Mouse (Mus musculus) heart, adult 2 months (tissue): ENCODE measurements around the gene Spo11. TPM values are rescaled to one million over a fixed set of nuclear protein-coding genes. Genes with fewer than 3 reads are reported as not detected.

ENCODE experiments used
- DNase-seq, 2 experiments: peaks; one replicate each; pipeline ENCODE4 v3.0.0; 2021
- H3K27ac ChIP-seq: fragments of 200-600 bp; 2 replicates; pipeline ENCODE4 v1.8.1; 2022
- H3K27me3 ChIP-seq: fragments of 200-500 bp; 2 replicates; pipeline ENCODE4 v1.6.1; 2012; ENCODE audit warnings: mild to moderate bottlenecking, low read length, inconsistent platforms, mixed read lengths; ENCODE audit not compliant: control insufficient read depth, insufficient read depth
- H3K36me3 ChIP-seq: fragments of 200-500 bp; 2 replicates; pipeline ENCODE4 v1.6.1; 2012; ENCODE audit warnings: low read length, inconsistent platforms; ENCODE audit not compliant: control insufficient read depth, insufficient read depth
- H3K4me1 ChIP-seq: fragments of 200-500 bp; 2 replicates; pipeline ENCODE4 v1.6.1; 2011; ENCODE audit warnings: low read length; ENCODE audit not compliant: control insufficient read depth, insufficient read depth
- H3K4me3 ChIP-seq: fragments of 200-600 bp; 2 replicates; pipeline ENCODE4 v1.8.1; 2022
- H3K79me2 ChIP-seq: fragments of 200-500 bp; replicated peaks from 2 replicates; pipeline ENCODE4 v1.6.1; 2012; ENCODE audit warnings: mild to moderate bottlenecking, inconsistent platforms, low read length, moderate library complexity, mixed read lengths; ENCODE audit not compliant: control insufficient read depth, insufficient read depth
- H3K9ac ChIP-seq: fragments of 200-500 bp; 2 replicates; pipeline ENCODE4 v1.6.1; 2012; ENCODE audit warnings: low read depth, mild to moderate bottlenecking, control low read depth, inconsistent platforms, low read length, mixed read lengths
- CTCF ChIP-seq: fragments of 200-600 bp; IDR thresholded peaks from 2 replicates; pipeline ENCODE4 v1.8.1; 2022; ENCODE audit warnings: antibody characterized with exemption, mild to moderate bottlenecking, moderate library complexity
- EP300 ChIP-seq: fragments of 200-500 bp; IDR thresholded peaks from 2 replicates; pipeline ENCODE4 v1.6.1; 2011; ENCODE audit warnings: low read depth, low read length, control low read depth; ENCODE audit not compliant: insufficient read depth
- POLR2A ChIP-seq: fragments of 200-500 bp; IDR thresholded peaks from 2 replicates; pipeline ENCODE4 v1.6.1; 2011; ENCODE audit warnings: mild to moderate bottlenecking, low read depth, low read length, control low read depth; ENCODE audit not compliant: insufficient read depth
- WGBS: fragments of 180-500 bp; shearing (Covaris S2); methylation state at CpG from one replicate; pipeline ENCODE4 v1.1.7; 2018; 5-methylcytosine and 5-hydroxymethylcytosine counted together
- intact Hi-C: fragments of 180-260 bp; cut with DNase I; formaldehyde crosslinking; loops from one replicate; pipeline ENCODE4 v1.15.1; 2025
- polyA plus RNA-seq: library from polyadenylated mRNA; depleted of rRNA; stranded (reverse); fragments of >200 nt; gene quantifications from 2 replicates; pipeline ENCODE4 v1.2.3, GENCODE M21; 2012
- total RNA-seq, 2 experiments: library from RNA; stranded (reverse); gene quantifications; 2 replicates each; pipeline ENCODE4 v1.2.3; 2021

The Spo11 gene
- total and polyA plus RNA-seq, 3 experiments: 0.14 TPM; not detected in 2

GRCm38 (mm10) chr2:172951976-172952375 lies 25.5 kb upstream of the Spo11 start:
- no peak overlapping the region for H3K27ac ChIP-seq
- WGBS: 80% methylated on average over 2 of the region's 2 CpGs
- no peaks in the 10 kb centered on the region for H3K79me2 ChIP-seq
- H3K36me3 ChIP-seq: no peaks in the 10 kb centered on the region
- DNase-seq: no peak
- intact Hi-C loops: no loop called here
- H3K4me1 ChIP-seq: no peaks in the 10 kb centered on the region
- no peak overlapping the region for H3K9ac ChIP-seq
- no peak for TF ChIP-seq POLR2A
- TF ChIP-seq EP300: no peak
- no peak for TF ChIP-seq CTCF
- no peak overlapping the region for H3K4me3 ChIP-seq
- H3K27me3 ChIP-seq: no peaks in the 10 kb centered on the region

- DNase-seq: no peak
- TF ChIP-seq CTCF: no peak
- no peak for TF ChIP-seq EP300
- TF ChIP-seq POLR2A: no peak
- no peak overlapping the region for H3K4me3 ChIP-seq
- no peaks in the 10 kb centered on the region for H3K4me1 ChIP-seq
- H3K79me2 ChIP-seq: no peaks in the 10 kb centered on the region
- 50% methylated on average over 5 of the region's 5 CpGs for WGBS
- H3K27ac ChIP-seq: no peak overlapping the region
- no peaks in the 10 kb centered on the region for H3K36me3 ChIP-seq
- intact Hi-C loops: no loop called here
- no peak overlapping the region for H3K9ac ChIP-seq
- no peaks in the 10 kb centered on the region for H3K27me3 ChIP-seq
Observed at GRCm38 (mm10) chr2:172958579-172958978, 18.9 kb upstream of the Spo11 start.

GRCm38 (mm10) chr2:172959006-172959768 lies 18.3 kb upstream of the Spo11 start:
- Histone ChIP-seq H3K27ac (no peak overlapping the region), H3K9ac (no peak overlapping the region)
- WGBS: 59% methylated on average over 13 of the region's 13 CpGs

GRCm38 (mm10) chr2:172960350-172960749 lies 17.1 kb upstream of the Spo11 start:
- 83% methylated on average over 3 of the region's 3 CpGs for WGBS
- TF ChIP-seq CTCF: peak; percentile 17
- TF ChIP-seq POLR2A: no peak
- TF ChIP-seq EP300: no peak
- Histone ChIP-seq H3K4me3 (no peak overlapping the region), H3K27me3 (no peaks in the 10 kb centered on the region), H3K4me1 (no peaks in the 10 kb centered on the region), H3K9ac (no peak overlapping the region), H3K79me2 (no peaks in the 10 kb centered on the region), H3K27ac (no peak overlapping the region), H3K36me3 (no peaks in the 10 kb centered on the region)
- no peak for DNase-seq
- intact Hi-C loops: no loop called here

More at GRCm38 (mm10) chr2:172959006-172959768, 18.3 kb upstream of the Spo11 start:
- Histone ChIP-seq H3K36me3 (no peaks in the 10 kb centered on the region), H3K27me3 (no peaks in the 10 kb centered on the region), H3K4me3 (no peak overlapping the region), H3K4me1 (no peaks in the 10 kb centered on the region), H3K79me2 (no peaks in the 10 kb centered on the region)
- no peak for DNase-seq
- TF ChIP-seq POLR2A (no peak), CTCF (no peak), EP300 (no peak)
- intact Hi-C loops: no loop called here

GRCm38 (mm10) chr2:172961211-172961610 lies 16.3 kb upstream of the Spo11 start:
- no peak overlapping the region for H3K27ac ChIP-seq
- no peak for DNase-seq
- no peaks in the 10 kb centered on the region for H3K79me2 ChIP-seq
- H3K36me3 ChIP-seq: no peaks in the 10 kb centered on the region
- H3K9ac ChIP-seq: no peak overlapping the region
- intact Hi-C loops: no loop called here
- H3K4me1 ChIP-seq: no peaks in the 10 kb centered on the region
- TF ChIP-seq CTCF (no peak), POLR2A (no peak), EP300 (no peak)
- no peak overlapping the region for H3K4me3 ChIP-seq
- no peaks in the 10 kb centered on the region for H3K27me3 ChIP-seq
- 51% methylated on average over 6 of the region's 6 CpGs for WGBS

GRCm38 (mm10) chr2:172965249-172965648 lies 12.3 kb upstream of the Spo11 start:
- Histone ChIP-seq H3K4me3 (no peak overlapping the region), H3K4me1 (no peaks in the 10 kb centered on the region), H3K27me3 (no peaks in the 10 kb centered on the region), H3K79me2 (no peaks in the 10 kb centered on the region), H3K27ac (no peak overlapping the region), H3K9ac (no peak overlapping the region), H3K36me3 (no peaks in the 10 kb centered on the region)
- intact Hi-C loops: no loop called here
- WGBS: 48% methylated on average over 11 of the region's 11 CpGs
- DNase-seq: no peak
- TF ChIP-seq EP300 (no peak), POLR2A (no peak), CTCF (no peak)
